Mouse (Mus musculus) liver, embryonic 16.5 days (tissue): ENCODE results near the gene Hcfc2. TPM values are rescaled to one million over a fixed set of nuclear protein-coding genes. Genes with fewer than 3 reads are reported as not detected.

Experiments
- ATAC-seq: fragments of 200-750 bp; cut with Nextera tagmentation; 2 replicates; pipeline ENCODE4 v1.8.0; 2017; ENCODE audit warnings: low read depth, mild to moderate bottlenecking, moderate number of reproducible peaks, moderate library complexity
- H3K27ac ChIP-seq: fragments of 300-500 bp; sonication (generic); 2 replicates; pipeline ENCODE4 v1.5.1; 2014; ENCODE audit warnings: mild to moderate bottlenecking, low read length
- H3K27me3 ChIP-seq: fragments of 300-500 bp; sonication (generic); 2 replicates; pipeline ENCODE4 v1.6.1; 2014; ENCODE audit warnings: low read depth, low read length, mixed read lengths; ENCODE audit not compliant: control insufficient read depth, insufficient read depth
- H3K36me3 ChIP-seq: fragments of 300-500 bp; sonication (generic); 2 replicates; pipeline ENCODE4 v1.6.1; 2014; ENCODE audit warnings: mild to moderate bottlenecking; ENCODE audit not compliant: control insufficient read depth, insufficient read depth
- H3K4me1 ChIP-seq: fragments of 300-500 bp; sonication (generic); 2 replicates; pipeline ENCODE4 v1.6.1; 2014; ENCODE audit warnings: low read depth, low read length, mixed read lengths; ENCODE audit not compliant: control insufficient read depth
- H3K4me2 ChIP-seq: fragments of 300-500 bp; sonication (generic); 2 replicates; pipeline ENCODE4 v1.6.1; 2014; ENCODE audit warnings: low read depth, low read length, mixed read lengths
- H3K4me3 ChIP-seq: fragments of 300-500 bp; sonication (generic); 2 replicates; pipeline ENCODE4 v1.5.1; 2014; ENCODE audit warnings: low read depth, mild to moderate bottlenecking, low read length
- H3K9ac ChIP-seq: fragments of 300-500 bp; sonication (generic); 2 replicates; pipeline ENCODE4 v1.6.1; 2014; ENCODE audit warnings: low read depth, low read length
- H3K9me3 ChIP-seq: fragments of 300-500 bp; sonication (generic); replicated peaks from 2 replicates; pipeline ENCODE4 v1.6.1; 2016; ENCODE audit warnings: low read length; ENCODE audit not compliant: control insufficient read depth
- WGBS: fragments of 180-500 bp; shearing (Covaris S2); extraction: QIAGEN DNeasy Blood & Tissue Kit; methylation state at CpG from one replicate; pipeline ENCODE4 v1.1.7; 2014; ENCODE audit not compliant: insufficient replicate concordance; 5-methylcytosine and 5-hydroxymethylcytosine counted together
- polyA plus RNA-seq: library from polyadenylated mRNA; unstranded; fragments of >200 nt; fragmentation: Nextera tagmentation; extraction: Ambion mirVana; gene quantifications from 2 replicates; pipeline ENCODE4 v1.2.1, GENCODE M21; 2015

Hcfc2 gene
- polyA plus RNA-seq = 13.6 and 13.9 TPM in 2 replicates

DNA sequence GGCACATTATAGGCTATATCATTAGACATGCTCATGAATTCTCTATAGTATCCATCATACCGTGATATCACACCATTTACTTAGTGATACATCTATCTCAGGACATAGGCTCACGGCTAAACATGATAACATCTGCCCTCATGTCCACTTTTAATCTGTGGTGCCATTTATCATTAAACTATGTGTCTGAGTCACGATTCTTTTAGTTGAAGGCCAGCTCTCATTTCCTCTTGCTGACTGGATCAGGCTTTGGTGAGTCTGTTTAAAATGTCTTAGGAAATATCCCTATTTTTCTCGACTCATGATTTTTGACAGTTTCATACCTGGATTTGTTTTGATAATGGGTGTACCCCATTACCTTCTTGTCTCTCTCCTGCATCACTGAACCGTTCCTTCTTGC, at the start of gene Hcfc2:
Hcfc2 (plus strand) TSS at position 205 of the 400 bp plus-strand sequence.
- peaks cover 19% of the 10 kb centered on the region for H3K4me1 ChIP-seq
- H3K27me3 ChIP-seq = peaks cover 3% of the 10 kb centered on the region
- no peak within 1 kb of the TSS for H3K9ac ChIP-seq
- no peaks in the 10 kb centered on the region for H3K36me3 ChIP-seq
- H3K27ac ChIP-seq = peak within 1 kb of the TSS; percentile 39; the same call in 1 of the 2 replicates
- 25% methylated on average over 5 of the region's 5 CpGs for WGBS
- H3K4me2 ChIP-seq = no peak within 1 kb of the TSS
- no peaks in the 10 kb centered on the region for H3K9me3 ChIP-seq
- ATAC-seq = no peak
- no peak within 1 kb of the TSS for H3K4me3 ChIP-seq

DNA sequence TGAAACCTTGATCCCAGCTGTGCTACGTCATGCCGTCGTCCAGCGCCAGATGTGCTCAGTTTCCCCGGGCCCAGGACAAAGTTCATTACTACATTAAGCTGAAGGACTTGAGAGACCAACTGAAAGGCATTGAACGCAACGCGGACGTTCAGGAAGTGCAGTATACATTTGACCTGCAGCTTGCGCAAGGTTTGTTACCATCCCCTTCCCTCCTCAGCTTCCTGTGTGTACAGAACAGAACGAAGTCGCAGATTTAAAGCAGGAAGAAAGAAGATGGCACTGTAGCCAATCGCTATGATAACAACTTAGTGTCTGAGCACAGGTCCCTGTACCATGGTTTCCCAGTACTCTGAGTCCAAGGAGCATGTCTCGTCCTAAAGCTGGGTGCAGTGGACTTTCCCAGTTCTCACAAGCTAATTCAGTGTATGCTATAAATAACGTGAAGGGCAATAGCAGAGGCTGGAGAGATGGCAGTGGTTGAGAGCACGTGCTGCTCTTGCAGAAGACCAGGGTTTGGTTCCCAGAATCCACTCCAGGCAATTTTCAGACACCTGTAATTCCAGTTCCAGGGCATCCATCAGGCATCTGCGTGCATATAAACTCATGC, 48.7 kb upstream of the Hcfc2 start:
- Histone ChIP-seq H3K27me3 (no peaks in the 10 kb centered on the region), H3K27ac (no peak overlapping the region), H3K4me3 (no peak overlapping the region), H3K4me2 (no peak overlapping the region), H3K9ac (no peak overlapping the region), H3K9me3 (no peaks in the 10 kb centered on the region), H3K36me3 (peaks cover 31% of the 10 kb centered on the region), H3K4me1 (no peaks in the 10 kb centered on the region)
- WGBS = 71% methylated on average over 17 of the region's 17 CpGs
- 0 out of 2 replicates have a peak, but pooled peaks have one; percentile 13 for ATAC-seq

DNA sequence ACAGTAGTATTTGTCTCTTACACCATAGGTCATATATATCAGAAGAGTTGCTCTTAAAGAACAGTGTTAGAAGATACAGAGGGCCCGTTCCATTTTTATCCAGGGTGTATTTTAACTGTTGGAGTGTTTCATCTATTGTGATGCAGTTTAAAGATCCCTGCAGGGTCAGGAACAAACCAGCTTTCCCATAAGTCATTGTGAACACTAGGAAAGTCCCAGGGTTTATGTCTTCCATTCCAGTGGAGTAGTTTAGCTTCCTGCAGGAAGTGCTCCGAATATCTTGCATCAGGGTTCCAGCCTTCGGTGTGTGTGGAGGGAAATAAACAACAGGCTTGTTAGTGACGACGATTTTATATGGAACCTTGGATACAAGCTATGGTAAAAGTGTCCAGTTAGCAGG, 44.7 kb upstream of the Hcfc2 start:
- no peak overlapping the region for H3K4me2 ChIP-seq
- ATAC-seq = no peak
- H3K9me3 ChIP-seq = no peaks in the 10 kb centered on the region
- H3K27ac ChIP-seq = no peak overlapping the region
- peaks cover 11% of the 10 kb centered on the region for H3K36me3 ChIP-seq
- H3K4me3 ChIP-seq = no peak overlapping the region
- no peak overlapping the region for H3K9ac ChIP-seq
- no peaks in the 10 kb centered on the region for H3K4me1 ChIP-seq
- WGBS = 76% methylated on average over 5 of the region's 5 CpGs
- H3K27me3 ChIP-seq = no peaks in the 10 kb centered on the region

DNA sequence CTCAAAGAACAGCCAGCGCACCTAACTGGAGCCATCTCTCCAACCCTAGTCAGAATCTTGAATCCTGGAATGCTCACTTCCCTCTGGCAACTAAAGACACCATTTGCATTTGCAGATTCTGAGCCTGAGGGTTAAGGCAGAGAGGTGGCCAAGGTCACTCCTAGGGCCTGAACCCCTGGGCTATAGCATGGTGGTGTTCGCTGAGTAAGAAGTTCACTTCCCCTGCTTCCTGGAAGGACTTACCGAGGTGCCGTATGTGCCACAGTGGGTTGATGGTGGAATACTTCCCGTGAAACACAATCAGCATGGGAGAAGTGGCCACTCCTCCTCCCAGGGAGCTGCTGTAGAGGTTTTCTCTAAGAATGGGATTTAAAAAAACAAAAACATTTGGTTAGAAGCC, 43.3 kb upstream of the Hcfc2 start:
- ATAC-seq = no peak
- Histone ChIP-seq H3K9ac (no peak overlapping the region), H3K9me3 (no peaks in the 10 kb centered on the region), H3K36me3 (peaks cover 5% of the 10 kb centered on the region), H3K4me2 (no peak overlapping the region), H3K4me3 (no peak overlapping the region), H3K27me3 (no peaks in the 10 kb centered on the region), H3K27ac (no peak overlapping the region), H3K4me1 (no peaks in the 10 kb centered on the region)
- WGBS = 63% methylated on average over 5 of the region's 5 CpGs

DNA sequence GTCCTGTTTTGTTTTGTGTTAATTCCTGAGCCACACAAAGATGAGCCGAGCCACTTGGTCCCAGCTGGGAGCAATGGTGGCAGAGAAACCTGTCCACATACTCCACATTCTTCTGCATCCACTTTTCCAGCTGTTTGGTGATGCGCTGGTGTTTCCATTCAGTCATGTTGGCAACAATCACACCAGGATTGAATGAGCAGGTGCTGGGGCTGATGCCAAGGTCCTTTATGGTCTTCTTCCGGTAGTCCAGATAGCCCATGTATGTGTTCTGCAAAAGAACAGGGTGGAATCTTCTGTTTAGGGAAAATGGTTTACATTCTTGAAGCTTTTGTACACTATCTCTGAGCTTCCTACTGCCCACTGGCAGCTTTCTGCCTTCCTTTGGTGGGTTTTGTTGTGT, 41.4 kb upstream of the Hcfc2 start:
- no peak overlapping the region for H3K27ac ChIP-seq
- ATAC-seq = no peak
- no peak overlapping the region for H3K9ac ChIP-seq
- peaks cover 3% of the 10 kb centered on the region for H3K36me3 ChIP-seq
- no peak overlapping the region for H3K4me2 ChIP-seq
- no peaks in the 10 kb centered on the region for H3K9me3 ChIP-seq
- no peaks in the 10 kb centered on the region for H3K27me3 ChIP-seq
- no peak overlapping the region for H3K4me3 ChIP-seq
- WGBS = 73% methylated on average over 3 of the region's 3 CpGs
- no peaks in the 10 kb centered on the region for H3K4me1 ChIP-seq

DNA sequence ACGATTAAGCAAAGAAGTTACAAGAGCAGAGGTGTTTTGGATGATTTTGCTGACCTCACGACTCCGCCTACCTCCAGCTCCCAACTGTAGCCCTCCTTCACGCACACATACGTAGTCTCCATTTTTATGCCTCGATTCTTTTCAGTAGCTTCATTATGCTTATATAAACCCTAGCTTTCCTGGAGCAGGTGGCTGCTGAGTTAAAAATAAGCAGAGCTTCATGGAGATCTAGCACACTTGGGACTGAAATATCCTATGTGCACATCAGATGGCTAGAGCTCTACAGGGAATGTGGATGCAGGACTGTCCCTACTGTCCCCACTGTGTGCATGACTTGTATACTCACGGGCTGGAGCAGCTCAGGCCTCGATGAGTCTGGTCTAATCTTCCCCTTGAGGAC, 34.1 kb upstream of the Hcfc2 start:
- ATAC-seq = no peak
- Histone ChIP-seq H3K9ac (no peak overlapping the region), H3K4me2 (no peak overlapping the region), H3K9me3 (no peaks in the 10 kb centered on the region), H3K27me3 (no peaks in the 10 kb centered on the region), H3K27ac (no peak overlapping the region), H3K4me3 (no peak overlapping the region), H3K4me1 (peaks cover 6% of the 10 kb centered on the region), H3K36me3 (no peaks in the 10 kb centered on the region)
- WGBS = 66% methylated on average over 8 of the region's 8 CpGs

DNA sequence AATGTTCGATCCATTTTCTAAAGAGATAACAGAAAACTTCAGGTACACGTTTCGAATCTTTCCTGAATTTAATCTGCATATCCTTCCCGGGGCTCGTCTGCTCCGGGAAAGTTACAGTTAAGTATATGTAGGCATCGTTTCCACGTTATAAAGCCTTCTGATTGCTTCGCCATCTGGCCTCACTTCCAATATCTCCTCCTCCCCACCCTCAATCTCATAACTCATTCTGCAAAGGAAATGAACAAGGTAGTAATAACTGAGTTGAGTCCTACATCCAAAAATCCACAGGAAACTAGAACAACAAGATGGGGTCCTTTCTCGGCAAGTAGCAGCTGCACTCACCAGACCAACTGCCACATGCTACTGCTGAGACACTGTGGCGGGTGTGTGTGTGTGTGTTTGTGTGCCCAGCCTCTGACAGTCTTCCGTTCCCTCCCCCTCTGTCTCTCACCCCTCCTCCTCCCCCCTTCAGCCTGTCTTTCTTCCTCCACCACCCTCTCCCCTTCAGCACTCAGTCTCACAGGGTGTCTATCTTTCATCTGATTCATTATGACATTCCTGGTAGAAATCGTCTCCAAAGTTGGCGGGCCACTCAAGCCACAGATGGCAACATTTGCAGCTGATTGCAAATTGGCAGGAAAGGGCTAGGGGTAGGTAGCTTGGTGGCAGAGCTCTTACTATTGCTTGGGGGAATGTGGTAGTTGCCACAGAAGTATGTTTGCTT, 33.5 kb upstream of the Hcfc2 start:
- H3K27me3 ChIP-seq = no peaks in the 10 kb centered on the region
- no peak overlapping the region for H3K4me2 ChIP-seq
- H3K27ac ChIP-seq = no peak overlapping the region
- ATAC-seq = no peak
- H3K4me3 ChIP-seq = no peak overlapping the region
- peaks cover 6% of the 10 kb centered on the region for H3K4me1 ChIP-seq
- no peaks in the 10 kb centered on the region for H3K36me3 ChIP-seq
- no peaks in the 10 kb centered on the region for H3K9me3 ChIP-seq
- H3K9ac ChIP-seq = no peak overlapping the region
- 57% methylated on average over 14 of the region's 14 CpGs for WGBS

DNA sequence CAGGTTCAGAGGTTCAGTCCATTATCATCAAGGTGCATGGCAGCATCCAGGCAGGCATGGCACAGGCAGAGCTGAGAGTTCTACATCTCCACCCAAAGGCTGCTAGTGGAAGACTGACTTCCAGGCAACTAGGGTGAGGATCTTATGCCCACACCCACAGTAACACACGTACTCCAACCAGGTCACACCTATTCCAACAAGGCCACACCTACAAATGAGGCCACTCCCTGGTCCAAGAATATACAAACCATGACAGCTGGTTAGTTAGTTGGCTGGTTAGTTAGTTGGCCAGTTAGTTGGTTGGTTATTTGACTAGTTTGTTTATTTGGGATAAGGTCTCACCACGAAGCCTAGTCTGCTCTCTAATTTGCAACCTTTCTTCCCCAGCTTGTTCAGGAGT, 32.7 kb upstream of the Hcfc2 start:
- no peak overlapping the region for H3K4me3 ChIP-seq
- no peak overlapping the region for H3K4me2 ChIP-seq
- peaks cover 6% of the 10 kb centered on the region for H3K4me1 ChIP-seq
- no peak overlapping the region for H3K9ac ChIP-seq
- no peaks in the 10 kb centered on the region for H3K27me3 ChIP-seq
- no peak overlapping the region for H3K27ac ChIP-seq
- WGBS = 51% methylated on average over 2 of the region's 2 CpGs
- no peaks in the 10 kb centered on the region for H3K36me3 ChIP-seq
- ATAC-seq = no peak
- no peaks in the 10 kb centered on the region for H3K9me3 ChIP-seq

DNA sequence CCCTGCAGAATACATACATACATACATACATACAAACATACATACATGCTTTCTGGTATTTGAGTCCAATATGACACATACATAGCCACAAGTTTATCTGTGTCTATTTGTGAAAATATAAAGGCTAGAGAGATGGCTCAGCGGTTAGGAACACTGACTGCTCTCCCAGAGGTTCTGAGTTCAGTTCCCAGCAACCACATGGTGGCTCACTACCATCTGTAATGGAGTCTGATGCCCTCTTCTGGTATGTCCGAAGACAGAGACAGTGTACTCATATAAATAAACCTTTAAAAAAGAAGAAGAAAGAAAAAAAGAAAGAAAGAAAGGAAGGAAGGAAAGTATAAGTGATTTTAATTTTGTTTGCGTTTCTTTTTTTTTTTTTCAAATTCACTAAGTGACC, 30.0 kb upstream of the Hcfc2 start:
- 54% methylated on average over 3 of the region's 3 CpGs for WGBS
- no peak for ATAC-seq

More for the DNA sequence above, 30.0 kb upstream of the Hcfc2 start:
- Histone ChIP-seq H3K9me3 (no peaks in the 10 kb centered on the region), H3K4me1 (peaks cover 6% of the 10 kb centered on the region), H3K27me3 (no peaks in the 10 kb centered on the region), H3K27ac (no peak overlapping the region), H3K36me3 (no peaks in the 10 kb centered on the region), H3K4me3 (no peak overlapping the region), H3K4me2 (no peak overlapping the region), H3K9ac (no peak overlapping the region)
